27 mouse cellular contexts compared by ENCODE assay signal in genomic region chrX:136195193-136195944, GRCm38 (mm10). TPM values are rescaled to one million over a fixed set of nuclear protein-coding genes. Genes with fewer than 3 reads are reported as not detected.
DNase-seq lines count a peak whose midpoint lies in the region; ATAC-seq lines count a peak whose summit lies in the region.
"Had no signal": no experiment of that assay in that cellular context is flagged by ENCODE, and none has a peak within 500 bp of the region (broad histone marks: within the 10 kb centered on the region; RNA-seq: fewer than 3 reads in every experiment).

No protein-coding gene starts in this region.

- DNase-seq in 416B (ENCODE audit: low read depth), result peak; percentile 1
- peak; percentile 48 for DNase-seq in ES-CJ7 (ENCODE audit: low read depth, low spot score)
- peak; percentile 91 for DNase-seq in MEL-GATA-1-ER (ENCODE audit: extremely low read depth, low read depth)
- peak; percentile 46 for DNase-seq in testis, postnatal 14 days (ENCODE audit: low spot score)
- DNase-seq in cerebellum, postnatal 36 days, result no peak
- DNase-seq in frontal cortex, postnatal 25 days (ENCODE audit: low spot score in 2 of 2), result no peak
- DNase-seq: adrenal gland, adult 8-10 months; adrenal gland, postnatal 25 days; cerebellum, adult 11-12 months; cerebellum, adult 8-10 months; cerebellum, postnatal 10 days; forebrain, postnatal 0 days; gastrocnemius, postnatal 25 days; heart, adult 18-20 months; kidney, adult 11 months had no signal

- no peak for ATAC-seq in forebrain, embryonic 13.5 days
- ATAC-seq: activated CD4-positive, CD25-positive, alpha-beta regulatory T cell, adult 4 months; CD4-positive, CD25-positive, alpha-beta regulatory T cell, adult 4 months; forebrain, embryonic 14.5 days; forebrain, postnatal 0 days; intestine, embryonic 15.5 days; Patski had no signal

- no peak overlapping the region for H3K9ac ChIP-seq in forebrain, embryonic 13.5 days
- H3K9ac ChIP-seq: forebrain, postnatal 0 days; heart, embryonic 13.5 days; hindbrain, embryonic 12.5 days; hindbrain, embryonic 15.5 days; intestine, embryonic 15.5 days had no signal

- H3K4me1 ChIP-seq in forebrain, embryonic 13.5 days, result no peaks in the 10 kb centered on the region
- H3K4me1 ChIP-seq: forebrain, embryonic 10.5 days; heart, embryonic 13.5 days; hindbrain, embryonic 12.5 days; hindbrain, embryonic 15.5 days; intestine, embryonic 15.5 days had no signal

- no peak overlapping the region for H3K4me2 ChIP-seq in forebrain, embryonic 13.5 days
- H3K4me2 ChIP-seq: heart, embryonic 13.5 days; hindbrain, embryonic 12.5 days; hindbrain, embryonic 15.5 days; intestine, embryonic 15.5 days had no signal

- no peak overlapping the region for H3K27ac ChIP-seq in forebrain, embryonic 13.5 days
- H3K27ac ChIP-seq: forebrain, embryonic 10.5 days; heart, embryonic 13.5 days; hindbrain, embryonic 12.5 days; hindbrain, embryonic 15.5 days; intestine, embryonic 15.5 days had no signal

- H3K27me3 ChIP-seq in forebrain, embryonic 13.5 days, result no peaks in the 10 kb centered on the region; the same call in 1 of the 2 replicates
- H3K27me3 ChIP-seq: heart, embryonic 13.5 days; hindbrain, embryonic 12.5 days; hindbrain, embryonic 15.5 days; intestine, embryonic 15.5 days had no signal

- 83% methylated on average over 16 of the region's 16 CpGs for WGBS in forebrain, embryonic 13.5 days

- H3K4me3 ChIP-seq in forebrain, embryonic 13.5 days, result no peak overlapping the region
- H3K4me3 ChIP-seq: forebrain, embryonic 10.5 days; heart, embryonic 13.5 days; hindbrain, embryonic 12.5 days; hindbrain, embryonic 15.5 days; intestine, embryonic 15.5 days had no signal

- H3K36me3 ChIP-seq in forebrain, embryonic 13.5 days (ENCODE audit: poor library complexity, severe bottlenecking), result no peaks in the 10 kb centered on the region
- H3K36me3 ChIP-seq: forebrain, embryonic 10.5 days; heart, embryonic 13.5 days; hindbrain, embryonic 12.5 days; hindbrain, embryonic 15.5 days; intestine, embryonic 15.5 days had no signal

- no peaks in the 10 kb centered on the region for H3K9me3 ChIP-seq in forebrain, embryonic 13.5 days (replicated peaks)
- H3K9me3 ChIP-seq: forebrain, embryonic 10.5 days; heart, embryonic 13.5 days; hindbrain, embryonic 12.5 days; hindbrain, embryonic 15.5 days; intestine, embryonic 15.5 days had no signal

RNA-seq across cellular contexts. Expression of gene Tceal5, which starts 8.3 kb away (rescaled TPM):
- polyA plus RNA-seq in forebrain, embryonic 13.5 days (2015; fragmentation: Nextera tagmentation; extraction: Ambion mirVana), result 11.0 and 13.0 TPM in 2 replicates
- polyA plus RNA-seq: activated CD4-positive, CD25-positive, alpha-beta regulatory T cell, adult 4 months; CD4-positive, CD25-positive, alpha-beta regulatory T cell, adult 4 months; Patski had no signal

RNA-seq across cellular contexts. Expression of gene Tceal7, which starts 19.2 kb away (rescaled TPM):
- 1.3 and 1.5 TPM in 2 replicates for polyA plus RNA-seq in forebrain, embryonic 13.5 days (2015; fragmentation: Nextera tagmentation; extraction: Ambion mirVana)
- polyA plus RNA-seq: activated CD4-positive, CD25-positive, alpha-beta regulatory T cell, adult 4 months; C2C12; CD4-positive, CD25-positive, alpha-beta regulatory T cell, adult 4 months; gonadal fat pad, adult 2 months; Patski had no signal

RNA-seq across cellular contexts. Expression of gene Bex1, which starts 19.9 kb away (rescaled TPM):
- polyA plus RNA-seq in forebrain, embryonic 13.5 days (2015; fragmentation: Nextera tagmentation; extraction: Ambion mirVana), result 177 and 185 TPM in 2 replicates
- polyA plus RNA-seq: activated CD4-positive, CD25-positive, alpha-beta regulatory T cell, adult 4 months; C2C12; CD4-positive, CD25-positive, alpha-beta regulatory T cell, adult 4 months had no signal

RNA-seq across cellular contexts. Expression of gene Tceal8, which starts 23.2 kb away (rescaled TPM):
- polyA plus RNA-seq in forebrain, embryonic 13.5 days (2015; fragmentation: Nextera tagmentation; extraction: Ambion mirVana), result 127 and 135 TPM in 2 replicates

RNA-seq across cellular contexts. Expression of gene Tceal9, which starts 49.5 kb away (rescaled TPM):
- polyA plus RNA-seq in forebrain, embryonic 13.5 days (2015; fragmentation: Nextera tagmentation; extraction: Ambion mirVana), result 385 and 419 TPM in 2 replicates

Comparison
In these comparisons a context has a peak if more than half of its experiments do, and no peak if none do; other contexts are left out.
1. DNase-seq: peak in 416B (single experiment), ES-CJ7 (single experiment), MEL-GATA-1-ER (single experiment) and testis, postnatal 14 days (single experiment); none in cerebellum, postnatal 36 days (0 of 2) and frontal cortex, postnatal 25 days (0 of 2).